Mouse (Mus musculus): ENCODE results near the gene Snx29. TPM values are rescaled to one million over a fixed set of nuclear protein-coding genes. Genes with fewer than 3 reads are reported as not detected.

Snx29 gene
- polyA plus RNA-seq, 1 experiment: 15.0 TPM

DNA sequence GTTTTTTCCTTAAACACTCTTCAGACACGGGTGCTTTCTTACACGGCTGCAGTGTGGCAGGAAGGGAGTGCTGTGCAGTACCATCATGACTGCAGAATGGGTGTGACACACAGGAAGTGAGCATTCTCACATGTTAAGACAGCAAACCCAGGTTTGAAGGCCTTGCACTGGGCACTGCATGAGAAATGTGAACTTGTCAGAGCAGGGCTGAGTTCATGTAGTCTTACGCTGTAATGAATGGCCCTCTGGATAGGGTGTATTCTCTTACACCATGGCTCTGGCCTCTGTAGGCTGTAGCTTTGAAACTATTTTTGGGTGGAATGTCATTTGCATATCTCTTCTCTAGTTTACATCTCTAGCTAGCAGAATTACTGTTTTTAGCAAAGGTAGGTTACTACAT is 178.4 kb downstream of the Snx29 start:
- TF ChIP-seq CTCF (IDR thresholded peaks at IDR 0.05; ENCODE audit: borderline replicate concordance, control insufficient read depth, extremely low read depth, insufficient read depth, low read length, poor library complexity): no peak
- TF ChIP-seq POLR2A (IDR thresholded peaks at IDR 0.05; ENCODE audit: control insufficient read depth, extremely low read depth, insufficient read depth, low read length, poor library complexity): no peak
- 70% methylated on average over 3 of the region's 3 CpGs for WGBS
- Histone ChIP-seq H3K4me3 (ENCODE audit: control insufficient read depth, insufficient read depth, low read length) (no peak overlapping the region), H3K36me3 (ENCODE audit: control insufficient read depth, insufficient read depth, low read length) (no peaks in the 10 kb centered on the region), H3K27ac (ENCODE audit: control insufficient read depth, insufficient read depth, low read length) (no peak overlapping the region), H3K4me1 (replicated peaks; ENCODE audit: control insufficient read depth, insufficient read depth, low read length) (peaks cover 3% of the 10 kb centered on the region), H3K27me3 (ENCODE audit: control insufficient read depth, insufficient read depth, low read length) (no peaks in the 10 kb centered on the region)
- DNase-seq: no peak

- H3K4me1 ChIP-seq (replicated peaks; ENCODE audit: control insufficient read depth, insufficient read depth, low read length): no peaks in the 10 kb centered on the region
- 96% methylated on average over 2 of the region's 2 CpGs for WGBS
- H3K4me3 ChIP-seq (ENCODE audit: control insufficient read depth, insufficient read depth, low read length): no peak overlapping the region
- no peaks in the 10 kb centered on the region for H3K27me3 ChIP-seq (ENCODE audit: control insufficient read depth, insufficient read depth, low read length)
- no peak for DNase-seq
- H3K36me3 ChIP-seq (ENCODE audit: control insufficient read depth, insufficient read depth, low read length): no peaks in the 10 kb centered on the region
- H3K27ac ChIP-seq (ENCODE audit: control insufficient read depth, insufficient read depth, low read length): no peak overlapping the region
- TF ChIP-seq POLR2A (IDR thresholded peaks at IDR 0.05; ENCODE audit: control insufficient read depth, extremely low read depth, insufficient read depth, low read length, poor library complexity) (no peak), CTCF (IDR thresholded peaks at IDR 0.05; ENCODE audit: borderline replicate concordance, control insufficient read depth, extremely low read depth, insufficient read depth, low read length, poor library complexity) (no peak)
Measured at GRCm38 (mm10) chr16:11501611-11502010, 178.9 kb downstream of the Snx29 start.

GRCm38 (mm10) chr16:11504666-11505491 is 182.2 kb downstream of the Snx29 start:
- H3K27me3 ChIP-seq (ENCODE audit: control insufficient read depth, insufficient read depth, low read length): no peaks in the 10 kb centered on the region
- no peak overlapping the region for H3K4me3 ChIP-seq (ENCODE audit: control insufficient read depth, insufficient read depth, low read length)
- DNase-seq: no peak
- no peak for TF ChIP-seq CTCF (IDR thresholded peaks at IDR 0.05; ENCODE audit: borderline replicate concordance, control insufficient read depth, extremely low read depth, insufficient read depth, low read length, poor library complexity)
- no peak for TF ChIP-seq POLR2A (IDR thresholded peaks at IDR 0.05; ENCODE audit: control insufficient read depth, extremely low read depth, insufficient read depth, low read length, poor library complexity)
- H3K36me3 ChIP-seq (ENCODE audit: control insufficient read depth, insufficient read depth, low read length): no peaks in the 10 kb centered on the region
- H3K4me1 ChIP-seq (replicated peaks; ENCODE audit: control insufficient read depth, insufficient read depth, low read length): no peaks in the 10 kb centered on the region
- 94% methylated on average over 2 of the region's 2 CpGs for WGBS
- H3K27ac ChIP-seq (ENCODE audit: control insufficient read depth, insufficient read depth, low read length): no peak overlapping the region

GRCm38 (mm10) chr16:11505492-11506176 is 182.9 kb downstream of the Snx29 start:
- 92% methylated on average over 5 of the region's 5 CpGs for whole genome bisulfite sequencing
- DNase-seq: no peak
- no peaks in the 10 kb centered on the region for H3K36me3 ChIP-seq (ENCODE audit: control insufficient read depth, insufficient read depth, low read length)
- no peak overlapping the region for H3K27ac ChIP-seq (ENCODE audit: control insufficient read depth, insufficient read depth, low read length)
- TF ChIP-seq POLR2A (IDR thresholded peaks at IDR 0.05; ENCODE audit: control insufficient read depth, extremely low read depth, insufficient read depth, low read length, poor library complexity) (no peak), CTCF (IDR thresholded peaks at IDR 0.05; ENCODE audit: borderline replicate concordance, control insufficient read depth, extremely low read depth, insufficient read depth, low read length, poor library complexity) (no peak)
- no peaks in the 10 kb centered on the region for H3K4me1 ChIP-seq (replicated peaks; ENCODE audit: control insufficient read depth, insufficient read depth, low read length)
- no peak overlapping the region for H3K4me3 ChIP-seq (ENCODE audit: control insufficient read depth, insufficient read depth, low read length)
- no peaks in the 10 kb centered on the region for H3K27me3 ChIP-seq (ENCODE audit: control insufficient read depth, insufficient read depth, low read length)

- TF ChIP-seq POLR2A (IDR thresholded peaks at IDR 0.05; ENCODE audit: control insufficient read depth, extremely low read depth, insufficient read depth, low read length, poor library complexity): no peak
- no peak overlapping the region for H3K27ac ChIP-seq (ENCODE audit: control insufficient read depth, insufficient read depth, low read length)
- H3K27me3 ChIP-seq (ENCODE audit: control insufficient read depth, insufficient read depth, low read length): no peaks in the 10 kb centered on the region
- H3K4me3 ChIP-seq (ENCODE audit: control insufficient read depth, insufficient read depth, low read length): no peak overlapping the region
- no peak for DNase-seq
- WGBS: 96% methylated on average over 9 of the region's 9 CpGs
- no peaks in the 10 kb centered on the region for H3K36me3 ChIP-seq (ENCODE audit: control insufficient read depth, insufficient read depth, low read length)
- H3K4me1 ChIP-seq (replicated peaks; ENCODE audit: control insufficient read depth, insufficient read depth, low read length): no peaks in the 10 kb centered on the region
Measured at GRCm38 (mm10) chr16:11507188-11507731, 184.6 kb downstream of the Snx29 start.

- no peak for TF ChIP-seq CTCF (IDR thresholded peaks at IDR 0.05; ENCODE audit: borderline replicate concordance, control insufficient read depth, extremely low read depth, insufficient read depth, low read length, poor library complexity)
- TF ChIP-seq POLR2A (IDR thresholded peaks at IDR 0.05; ENCODE audit: control insufficient read depth, extremely low read depth, insufficient read depth, low read length, poor library complexity): no peak
- WGBS: 92% methylated on average over 7 of the region's 7 CpGs
- no peak overlapping the region for H3K4me3 ChIP-seq (ENCODE audit: control insufficient read depth, insufficient read depth, low read length)
Measured at GRCm38 (mm10) chr16:11508341-11508740, 185.6 kb downstream of the Snx29 start.

More at GRCm38 (mm10) chr16:11508341-11508740, 185.6 kb downstream of the Snx29 start:
- Histone ChIP-seq H3K27ac (ENCODE audit: control insufficient read depth, insufficient read depth, low read length) (no peak overlapping the region), H3K36me3 (ENCODE audit: control insufficient read depth, insufficient read depth, low read length) (no peaks in the 10 kb centered on the region), H3K4me1 (replicated peaks; ENCODE audit: control insufficient read depth, insufficient read depth, low read length) (no peaks in the 10 kb centered on the region), H3K27me3 (ENCODE audit: control insufficient read depth, insufficient read depth, low read length) (no peaks in the 10 kb centered on the region)
- no peak for DNase-seq
